In the genomic region with DNA sequence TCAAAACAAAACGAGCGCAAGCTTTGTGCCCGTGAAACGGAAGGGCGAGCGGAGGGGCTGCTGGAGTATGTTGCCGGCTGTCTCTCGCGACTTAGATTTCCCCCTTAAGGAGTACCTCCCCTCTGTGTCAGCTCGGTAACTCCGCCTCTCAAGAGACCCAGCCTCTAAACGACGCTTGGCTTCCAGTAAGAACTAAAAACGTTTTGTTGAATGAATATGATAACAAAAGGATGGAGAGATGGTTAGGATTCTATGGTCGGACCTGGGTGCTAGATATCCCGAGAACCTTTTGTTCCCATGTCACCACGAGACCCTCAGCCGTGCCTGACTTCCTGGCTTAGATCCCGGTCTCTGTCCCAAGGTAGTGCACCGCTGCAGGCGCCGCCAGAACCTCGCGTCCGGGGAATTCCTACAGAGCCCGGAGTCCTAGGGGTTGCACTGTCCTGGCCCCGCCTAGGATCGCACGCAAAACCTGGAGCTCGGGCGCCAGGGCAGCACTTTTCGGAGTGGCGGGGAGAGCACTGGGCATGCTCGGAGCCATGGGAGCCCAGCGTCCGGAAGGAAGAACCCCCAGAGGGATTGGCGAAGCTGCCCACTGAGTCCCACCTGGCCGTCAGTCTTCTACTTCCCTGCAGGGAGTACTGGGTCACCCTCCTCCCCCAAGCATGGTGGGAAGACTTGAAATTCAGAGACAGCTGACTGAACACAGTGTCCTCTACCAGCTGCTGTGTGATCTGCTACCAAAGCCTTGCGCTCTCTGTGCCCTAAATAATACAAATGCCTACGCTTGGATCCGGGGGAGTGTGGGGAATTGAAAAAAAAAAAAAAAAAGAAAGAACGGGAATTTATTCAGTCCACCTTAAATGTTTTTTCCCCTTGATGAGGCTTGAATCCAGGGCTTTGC, we compare ENCODE assay signal across 8 mouse cellular contexts. TPM values are rescaled to one million over a fixed set of nuclear protein-coding genes. Genes with fewer than 3 reads are reported as not detected.
DNase-seq lines count a peak whose midpoint lies in the region; TF ChIP-seq lines count a peak whose summit lies in the region.

TSS of gene Ptpn3 (minus strand) at position 428 of the 904 bp plus-strand sequence.

- no peak for TF ChIP-seq CTCF in left cerebral cortex, adult 2 months (IDR thresholded peaks at IDR 0.05)

- H3K27ac ChIP-seq in left cerebral cortex, adult 2 months, result peak within 1 kb of the TSS; percentile 93

- intact Hi-C loops in left cerebral cortex, adult 2 months (cut with DNase I), result loop anchor here (1.0 to 2.0 kb wide), 2 partner anchors 17 to 72 kb away; no protein-coding TSS in a partner anchor

- peak; percentile 96 for DNase-seq in adrenal gland, adult 2 months
- peak; percentile 69 for DNase-seq in embryo, embryonic 11.5 days (ENCODE audit: low read depth, low spot score)
- peak; percentile 76 for DNase-seq in gastrocnemius, postnatal 25 days
- DNase-seq in induced T-regulatory cell, adult 2 months (ENCODE audit: low read depth), result peak; percentile 75
- DNase-seq in left cerebral cortex, adult 2 months (ENCODE audit: extremely low spot score in 1 of 2, low spot score in 2 of 2), result peak; percentile 75 to 83
- peak; percentile 85 to 89 for DNase-seq in lung, postnatal 4 days
- DNase-seq in right cerebral cortex, postnatal 14 days, result peak; percentile 74
- peak; percentile 76 for DNase-seq in urinary bladder, postnatal 25 days (ENCODE audit: low spot score)

- H3K4me3 ChIP-seq in left cerebral cortex, adult 2 months, result peak within 1 kb of the TSS; percentile 88

RNA-seq across cellular contexts. Expression of gene Ptpn3, which starts in this region (rescaled TPM):
- 10 to 100 TPM; 24.2 to 36.4 TPM for total RNA-seq in adrenal gland, adult 2 months (2021)
- polyA plus RNA-seq in adrenal gland, adult 2 months (2012; rRNA removed), result 5.3 and 9.0 TPM in 2 replicates
- total RNA-seq in gastrocnemius, postnatal 25 days (2021), result 10 to 100 TPM; 40.4 to 46.3 TPM
- total RNA-seq in left cerebral cortex, adult 2 months (2021), result 10 to 100 TPM; 68.4 to 77.7 TPM

Comparison
In these comparisons a context has a peak if more than half of its experiments do, and no peak if none do; other contexts are left out.
1. Peak in every context shown above with its lines: DNase-seq, H3K4me3 ChIP-seq and H3K27ac ChIP-seq.